ENCODE assay signal across 8 mouse cellular contexts in genomic region chr6:64649296-64650226, GRCm38 (mm10).
DNase-seq lines count a peak whose midpoint lies in the region; ATAC-seq and TF ChIP-seq lines count a peak whose summit lies in the region.

No protein-coding gene starts in this region.

- WGBS in liver, embryonic 15.5 days (ENCODE audit: insufficient replicate concordance) = 15% methylated on average over 20 of the region's 20 CpGs
- 6% methylated on average over 20 of the region's 20 CpGs for WGBS in neural tube, embryonic 14.5 days

- H3K36me3 ChIP-seq in MEL (ENCODE audit: control insufficient read depth in 1 of 2, insufficient read depth in 2 of 2, low read length in 2 of 2) = no peaks in the 10 kb centered on the region
- no peaks in the 10 kb centered on the region for H3K36me3 ChIP-seq in liver, embryonic 15.5 days (replicated peaks)
- H3K36me3 ChIP-seq in neural tube, embryonic 14.5 days (ENCODE audit: control insufficient read depth, insufficient read depth, low read length) = no peaks in the 10 kb centered on the region

- no peak for ATAC-seq in liver, embryonic 15.5 days (ENCODE audit: insufficient read depth)
- peak; percentile 89 for ATAC-seq in neural tube, embryonic 14.5 days (ENCODE audit: low read depth)

- TF ChIP-seq EP300 in MEL (IDR thresholded peaks at IDR 0.05; ENCODE audit: low read depth in 1 of 2, low read length in 2 of 2) = no peak

- no peak overlapping the region for H3K4me3 ChIP-seq in MEL (ENCODE audit: control insufficient read depth in 1 of 2, insufficient read depth in 1 of 2, low read depth in 2 of 2, low read length in 2 of 2)
- 0 out of 2 replicates have a peak overlapping the region, but pooled peaks have one; percentile 5 for H3K4me3 ChIP-seq in liver, embryonic 15.5 days (replicated peaks)
- peak overlapping the region; percentile 33 for H3K4me3 ChIP-seq in neural tube, embryonic 14.5 days (ENCODE audit: low read depth, low read length)

- no peak for TF ChIP-seq POLR2A in MEL (IDR thresholded peaks at IDR 0.05; ENCODE audit: control insufficient read depth in 1 of 2, insufficient read depth in 1 of 2, low read depth in 1 of 2, low read length in 2 of 2, poor library complexity in 1 of 2)

- no peaks in the 10 kb centered on the region for H3K79me2 ChIP-seq in MEL (ENCODE audit: control insufficient read depth, insufficient read depth, low read length, poor library complexity)

- TF ChIP-seq CTCF in MEL (IDR thresholded peaks at IDR 0.05 in 2 of 3, conservative IDR thresholded peaks at IDR 0.05 in 1 of 3; ENCODE audit: control insufficient read depth in 1 of 3, insufficient read depth in 1 of 3, low read depth in 2 of 3, low read length in 3 of 3, poor library complexity in 1 of 3, severe bottlenecking in 1 of 3) = peak; percentile 62 to 68 (median 68)

- no peak overlapping the region for H3K27ac ChIP-seq in MEL (ENCODE audit: control insufficient read depth, low read depth, low read length)
- no peak overlapping the region for H3K27ac ChIP-seq in liver, embryonic 15.5 days (replicated peaks)
- H3K27ac ChIP-seq in neural tube, embryonic 14.5 days (ENCODE audit: low read depth, low read length) = no peak overlapping the region; the same call in 1 of the 2 replicates

- no peak overlapping the region for H3K9ac ChIP-seq in MEL (ENCODE audit: control insufficient read depth, low read depth, low read length, poor library complexity, severe bottlenecking)
- H3K9ac ChIP-seq in liver, embryonic 15.5 days = no peak overlapping the region
- no peak overlapping the region for H3K9ac ChIP-seq in neural tube, embryonic 14.5 days (replicated peaks; ENCODE audit: low read depth, low read length)

- H3K4me1 ChIP-seq in MEL (ENCODE audit: control insufficient read depth in 1 of 2, insufficient read depth in 2 of 2, low read length in 2 of 2) = no peaks in the 10 kb centered on the region
- H3K4me1 ChIP-seq in liver, embryonic 15.5 days (replicated peaks) = no peaks in the 10 kb centered on the region
- H3K4me1 ChIP-seq in neural tube, embryonic 14.5 days (ENCODE audit: control insufficient read depth, insufficient read depth, low read length) = no peaks in the 10 kb centered on the region

- DNase-seq in MEL (ENCODE audit: low read depth, low spot score) = peak; percentile 46
- peak; percentile 75 for DNase-seq in brain, embryonic 18.5 days (ENCODE audit: low read depth, low spot score)
- DNase-seq in fibroblast of lung, adult 2 months (ENCODE audit: low read depth) = peak; percentile 22
- peak; percentile 66 for DNase-seq in heart, postnatal 4 days
- DNase-seq in layer of hippocampus, adult 11-12 months (ENCODE audit: low spot score) = peak; percentile 81
- no peak for DNase-seq in T-cell, adult 2 months (ENCODE audit: low spot score)

- H3K9me3 ChIP-seq in MEL (replicated peaks; ENCODE audit: insufficient read depth, low read length) = no peaks in the 10 kb centered on the region
- H3K9me3 ChIP-seq in liver, embryonic 15.5 days (replicated peaks) = no peaks in the 10 kb centered on the region
- H3K9me3 ChIP-seq in neural tube, embryonic 14.5 days (ENCODE audit: control insufficient read depth, low read length) = no peaks in the 10 kb centered on the region

- H3K27me3 ChIP-seq in MEL (ENCODE audit: control insufficient read depth in 1 of 2, insufficient read depth in 2 of 2, low read length in 2 of 2) = no peaks in the 10 kb centered on the region
- H3K27me3 ChIP-seq in liver, embryonic 15.5 days = no peaks in the 10 kb centered on the region
- H3K27me3 ChIP-seq in neural tube, embryonic 14.5 days (ENCODE audit: control insufficient read depth, insufficient read depth, low read length) = no peaks in the 10 kb centered on the region

- peak overlapping the region; percentile 51 for H3K4me2 ChIP-seq in liver, embryonic 15.5 days
- peak overlapping the region; percentile 54 for H3K4me2 ChIP-seq in neural tube, embryonic 14.5 days (ENCODE audit: low read depth, low read length)

- peak; percentile 80 for TF ChIP-seq RAD21 in MEL (IDR thresholded peaks at IDR 0.05; ENCODE audit: low read depth, low read length)

TF ChIP-seq in MEL, 35 proteins besides CTCF, POLR2A, EP300 and RAD21:
- no peak for TF ChIP-seq ZKSCAN1 (IDR thresholded peaks at IDR 0.05; ENCODE audit: low read depth, low read length)
- no peak for TF ChIP-seq GATA1 (IDR thresholded peaks at IDR 0.05; ENCODE audit: low read depth, low read length)
- no peak for TF ChIP-seq CHD1 (IDR thresholded peaks at IDR 0.05; ENCODE audit: low read depth, low read length)
- no peak for TF ChIP-seq POLR2AphosphoS2 (IDR thresholded peaks at IDR 0.05; ENCODE audit: low read length)
- no peak for TF ChIP-seq GABPA (IDR thresholded peaks at IDR 0.05; ENCODE audit: low read depth, low read length)
- TF ChIP-seq CHD2 (IDR thresholded peaks at IDR 0.05; ENCODE audit: low read length) = no peak
- TF ChIP-seq ZNF384 (IDR thresholded peaks at IDR 0.05; ENCODE audit: low read depth, low read length) = no peak
- TF ChIP-seq MYC (IDR thresholded peaks at IDR 0.05; ENCODE audit: low read depth, low read length) = no peak
- peak; percentile 71 for TF ChIP-seq SMC3 (IDR thresholded peaks at IDR 0.05; ENCODE audit: low read depth, low read length)
- no peak for TF ChIP-seq ELF1 (IDR thresholded peaks at IDR 0.05; ENCODE audit: low read depth, low read length)
- no peak for TF ChIP-seq TCF12 (IDR thresholded peaks at IDR 0.05; ENCODE audit: low read depth, low read length)
- peak; percentile 33; the same call in 1 of the 2 replicates for TF ChIP-seq ZC3H11A (IDR thresholded peaks at IDR 0.05; ENCODE audit: low read depth, low read length)
- no peak for TF ChIP-seq TBP (IDR thresholded peaks at IDR 0.05; ENCODE audit: low read depth, low read length)
- no peak for TF ChIP-seq MAFK (IDR thresholded peaks at IDR 0.05; ENCODE audit: borderline replicate concordance, low read depth, low read length)

Comparison
In these comparisons a context has a peak if more than half of its experiments do, and no peak if none do; other contexts are left out.
1. H3K4me3 ChIP-seq: peak in liver, embryonic 15.5 days (single experiment) and neural tube, embryonic 14.5 days (single experiment); none in MEL (0 of 2).